ENCODE assay signal across 9 mouse cellular contexts in genomic region chr2:63454263-63455011, GRCm38 (mm10).
DNase-seq lines count a peak whose midpoint lies in the region; ATAC-seq lines count a peak whose summit lies in the region.
"Had no signal": no experiment of that assay in that cellular context is flagged by ENCODE, and none has a peak within 500 bp of the region (broad histone marks: within the 10 kb centered on the region; RNA-seq: fewer than 3 reads in every experiment).

No protein-coding gene starts in this region.

- H3K36me3 ChIP-seq in forebrain, embryonic 15.5 days, result no peaks in the 10 kb centered on the region
- H3K36me3 ChIP-seq in forebrain, embryonic 10.5 days (replicated peaks), result no peaks in the 10 kb centered on the region
- H3K36me3 ChIP-seq: liver, embryonic 15.5 days had no signal

- 42% methylated on average over 10 of the region's 10 CpGs for WGBS in forebrain, embryonic 15.5 days
- 80% methylated on average over 10 of the region's 10 CpGs for WGBS in forebrain, embryonic 10.5 days

- H3K9me3 ChIP-seq in forebrain, embryonic 15.5 days, result no peaks in the 10 kb centered on the region
- no peaks in the 10 kb centered on the region for H3K9me3 ChIP-seq in forebrain, embryonic 10.5 days
- H3K9me3 ChIP-seq: liver, embryonic 15.5 days had no signal

- H3K4me1 ChIP-seq in forebrain, embryonic 15.5 days, result peaks cover 13% of the 10 kb centered on the region
- no peaks in the 10 kb centered on the region for H3K4me1 ChIP-seq in forebrain, embryonic 10.5 days
- H3K4me1 ChIP-seq: liver, embryonic 15.5 days had no signal

- peak overlapping the region; percentile 7; the same call in 1 of the 2 replicates for H3K4me2 ChIP-seq in forebrain, embryonic 15.5 days (replicated peaks)
- H3K4me2 ChIP-seq: liver, embryonic 15.5 days had no signal

- peak overlapping the region; percentile 68 for H3K27ac ChIP-seq in forebrain, embryonic 15.5 days (replicated peaks)
- no peak overlapping the region for H3K27ac ChIP-seq in forebrain, embryonic 10.5 days
- H3K27ac ChIP-seq: liver, embryonic 15.5 days had no signal

- no peak overlapping the region for H3K9ac ChIP-seq in forebrain, embryonic 15.5 days (replicated peaks)
- H3K9ac ChIP-seq: liver, embryonic 15.5 days had no signal

- ATAC-seq in forebrain, embryonic 15.5 days (replicated peaks), result peak; percentile 88
- ATAC-seq in megakaryocyte progenitor cell, adult 5-6 weeks (replicated peaks; ENCODE audit: poor library complexity), result no peak

- no peak for DNase-seq in forebrain, embryonic 10.5 days (ENCODE audit: extremely low spot score, low spot score)
- peak; percentile 5 for DNase-seq in urinary bladder, postnatal 14 days (ENCODE audit: low spot score)
- no peak for DNase-seq in urinary bladder, adult 18-20 months (ENCODE audit: low spot score in 2 of 2)
- peak; percentile 19 to 30 for DNase-seq in layer of hippocampus, postnatal 10 days (ENCODE audit: low spot score in 2 of 2)
- DNase-seq in testis, postnatal 14 days (ENCODE audit: low spot score), result peak; percentile 10
- no peak for DNase-seq in embryo, embryonic 11 days

- no peak overlapping the region for H3K4me3 ChIP-seq in forebrain, embryonic 15.5 days
- H3K4me3 ChIP-seq in forebrain, embryonic 10.5 days, result no peak overlapping the region
- H3K4me3 ChIP-seq: liver, embryonic 15.5 days had no signal

- H3K27me3 ChIP-seq in forebrain, embryonic 15.5 days, result no peaks in the 10 kb centered on the region
- H3K27me3 ChIP-seq in forebrain, embryonic 10.5 days (ENCODE audit: poor library complexity, severe bottlenecking), result no peaks in the 10 kb centered on the region
- H3K27me3 ChIP-seq: liver, embryonic 15.5 days had no signal

Comparison
In these comparisons a context has a peak if more than half of its experiments do, and no peak if none do; other contexts are left out.
1. DNase-seq: peak in urinary bladder, postnatal 14 days (single experiment), layer of hippocampus, postnatal 10 days (2 of 2) and testis, postnatal 14 days (single experiment); none in forebrain, embryonic 10.5 days (single experiment), urinary bladder, adult 18-20 months (0 of 2) and embryo, embryonic 11 days (single experiment).